Mouse (Mus musculus): Measurements from ENCODE around the gene Ptprj. TPM values are rescaled to one million over a fixed set of nuclear protein-coding genes. Genes with fewer than 3 reads are reported as not detected.

Ptprj gene
- 5.4 and 5.9 TPM in 2 replicates for polyA plus RNA-seq (2015; fragmentation: Nextera tagmentation; extraction: Ambion mirVana)

DNA sequence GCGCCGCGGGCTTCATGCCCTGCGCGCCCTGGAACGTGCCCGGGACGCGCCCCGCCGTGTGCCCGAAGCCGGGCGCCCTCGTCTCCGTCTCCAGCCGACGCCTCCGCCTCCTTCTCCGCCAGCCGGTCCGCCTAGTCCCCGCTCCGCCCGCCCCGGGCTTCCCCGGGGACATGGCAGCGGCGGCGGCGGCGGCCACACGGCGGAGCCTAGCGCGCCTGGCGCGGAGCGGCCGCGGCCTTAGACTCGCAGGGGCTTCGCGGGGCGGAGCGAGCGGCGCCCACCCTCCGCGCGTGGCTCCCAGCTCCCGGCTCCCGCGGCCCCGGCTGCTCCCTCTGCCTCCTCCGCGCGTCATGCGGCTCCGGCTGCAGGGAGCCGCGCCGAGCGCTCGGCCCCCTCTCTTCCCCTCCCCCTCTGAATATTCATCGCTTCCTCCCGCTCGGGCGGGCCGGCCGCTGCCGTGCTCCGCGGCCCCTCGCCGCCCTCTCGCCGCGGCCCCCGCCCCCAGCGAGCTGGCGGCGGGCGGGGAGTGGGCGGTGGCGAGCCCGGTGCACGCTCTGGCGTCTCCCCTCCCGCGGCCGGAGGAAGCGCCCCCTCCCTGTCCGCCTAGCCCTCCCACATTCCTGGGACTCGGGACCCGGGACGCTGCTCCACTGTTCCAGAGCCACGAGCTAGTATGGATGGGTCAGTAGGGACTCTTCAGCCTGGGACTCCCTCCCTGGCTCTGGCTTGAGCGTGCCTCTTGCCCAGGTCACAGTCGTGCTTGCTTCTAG, at the start of gene Ptprj:
Ptprj (minus strand) TSS at position 412 of the 770 bp plus-strand sequence.
- under 1% methylated on average over 58 of the region's 100 CpGs for WGBS
- Histone ChIP-seq H3K27ac (ENCODE audit: low read length) (peak within 1 kb of the TSS; percentile 89), H3K4me2 (ENCODE audit: low read length) (peak within 1 kb of the TSS; percentile 83), H3K9me3 (replicated peaks; ENCODE audit: control insufficient read depth, low read length, poor library complexity, severe bottlenecking) (no peaks in the 10 kb centered on the region), H3K4me3 (ENCODE audit: low read depth, low read length) (peak within 1 kb of the TSS; percentile 95), H3K36me3 (ENCODE audit: control insufficient read depth, insufficient read depth, low read length) (no peaks in the 10 kb centered on the region), H3K27me3 (ENCODE audit: control insufficient read depth, insufficient read depth, low read depth, low read length) (no peaks in the 10 kb centered on the region), H3K9ac (ENCODE audit: low read depth, low read length) (peak within 1 kb of the TSS; percentile 97), H3K4me1 (ENCODE audit: control insufficient read depth, insufficient read depth, low read length) (peaks cover 10% of the 10 kb centered on the region)
- peak; percentile 89 for ATAC-seq

DNA sequence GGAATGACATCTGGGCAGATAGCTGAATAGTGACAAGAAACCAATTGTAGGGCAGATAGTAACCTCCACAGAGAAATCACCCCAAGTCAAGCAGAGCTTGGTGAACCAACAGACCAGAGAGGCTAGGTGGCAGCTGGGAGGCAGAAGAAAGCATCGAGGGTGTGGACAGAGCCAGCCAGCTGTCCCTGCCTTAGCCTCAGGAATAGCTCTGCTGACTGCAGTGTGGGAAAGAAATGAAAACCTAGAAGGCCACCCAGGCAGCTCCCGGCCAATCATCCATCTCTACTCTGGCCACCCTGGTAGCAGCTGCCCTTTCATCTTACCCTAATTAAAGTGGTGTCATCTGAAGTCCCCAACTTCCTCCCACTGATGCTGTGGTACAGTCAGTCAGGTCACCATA, 49.1 kb upstream of the Ptprj start:
- no peaks in the 10 kb centered on the region for H3K27me3 ChIP-seq (ENCODE audit: control insufficient read depth, insufficient read depth, low read depth, low read length)
- H3K27ac ChIP-seq (ENCODE audit: low read length) = no peak overlapping the region
- H3K9me3 ChIP-seq (replicated peaks; ENCODE audit: control insufficient read depth, low read length, poor library complexity, severe bottlenecking) = no peaks in the 10 kb centered on the region
- H3K4me3 ChIP-seq (ENCODE audit: low read depth, low read length) = no peak overlapping the region
- H3K36me3 ChIP-seq (ENCODE audit: control insufficient read depth, insufficient read depth, low read length) = no peaks in the 10 kb centered on the region
- H3K4me2 ChIP-seq (ENCODE audit: low read length) = no peak overlapping the region
- H3K4me1 ChIP-seq (ENCODE audit: control insufficient read depth, insufficient read depth, low read length) = no peaks in the 10 kb centered on the region
- WGBS = 72% methylated on average over 2 of the region's 2 CpGs
- no peak overlapping the region for H3K9ac ChIP-seq (ENCODE audit: low read depth, low read length)
- ATAC-seq = no peak

DNA sequence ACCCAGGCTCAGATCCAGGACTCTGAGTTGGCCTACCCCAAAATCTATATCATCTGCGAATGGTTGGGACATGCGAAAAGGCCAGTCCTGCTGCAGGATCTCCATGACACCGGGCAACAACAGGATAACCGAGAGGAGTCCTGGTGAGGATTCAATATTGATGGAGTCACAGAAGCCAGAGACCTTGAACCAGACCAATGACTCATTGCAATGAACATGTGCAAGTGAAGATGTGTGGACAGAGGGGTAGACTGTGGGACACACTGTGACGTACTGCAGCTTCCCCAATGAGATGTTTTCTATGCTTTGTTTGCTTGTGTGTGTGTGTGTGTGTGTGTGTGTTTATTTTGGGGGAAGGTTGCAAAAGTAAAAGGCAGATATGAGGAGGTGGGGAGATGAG, 47.8 kb upstream of the Ptprj start:
- no peak overlapping the region for H3K4me3 ChIP-seq (ENCODE audit: low read depth, low read length)
- no peak overlapping the region for H3K9ac ChIP-seq (ENCODE audit: low read depth, low read length)
- WGBS = 92% methylated on average over 5 of the region's 5 CpGs
- H3K4me2 ChIP-seq (ENCODE audit: low read length) = no peak overlapping the region
- H3K27me3 ChIP-seq (ENCODE audit: control insufficient read depth, insufficient read depth, low read depth, low read length) = no peaks in the 10 kb centered on the region
- no peaks in the 10 kb centered on the region for H3K36me3 ChIP-seq (ENCODE audit: control insufficient read depth, insufficient read depth, low read length)
- H3K9me3 ChIP-seq (replicated peaks; ENCODE audit: control insufficient read depth, low read length, poor library complexity, severe bottlenecking) = no peaks in the 10 kb centered on the region
- ATAC-seq = no peak
- H3K27ac ChIP-seq (ENCODE audit: low read length) = no peak overlapping the region
- H3K4me1 ChIP-seq (ENCODE audit: control insufficient read depth, insufficient read depth, low read length) = no peaks in the 10 kb centered on the region

- no peaks in the 10 kb centered on the region for H3K36me3 ChIP-seq (ENCODE audit: control insufficient read depth, insufficient read depth, low read length)
- H3K9me3 ChIP-seq (replicated peaks; ENCODE audit: control insufficient read depth, low read length, poor library complexity, severe bottlenecking) = no peaks in the 10 kb centered on the region
- 10% methylated on average over 6 of the region's 6 CpGs for WGBS
- peak; percentile 68 for ATAC-seq
- no peaks in the 10 kb centered on the region for H3K27me3 ChIP-seq (ENCODE audit: control insufficient read depth, insufficient read depth, low read depth, low read length)
- no peak overlapping the region for H3K27ac ChIP-seq (ENCODE audit: low read length)
- H3K9ac ChIP-seq (ENCODE audit: low read depth, low read length) = no peak overlapping the region
- H3K4me1 ChIP-seq (ENCODE audit: control insufficient read depth, insufficient read depth, low read length) = no peaks in the 10 kb centered on the region
- no peak overlapping the region for H3K4me2 ChIP-seq (ENCODE audit: low read length)
- no peak overlapping the region for H3K4me3 ChIP-seq (ENCODE audit: low read depth, low read length)
These were observed 44.5 kb upstream of the Ptprj start for GRCm38 (mm10) chr2:90624920-90625319.

DNA sequence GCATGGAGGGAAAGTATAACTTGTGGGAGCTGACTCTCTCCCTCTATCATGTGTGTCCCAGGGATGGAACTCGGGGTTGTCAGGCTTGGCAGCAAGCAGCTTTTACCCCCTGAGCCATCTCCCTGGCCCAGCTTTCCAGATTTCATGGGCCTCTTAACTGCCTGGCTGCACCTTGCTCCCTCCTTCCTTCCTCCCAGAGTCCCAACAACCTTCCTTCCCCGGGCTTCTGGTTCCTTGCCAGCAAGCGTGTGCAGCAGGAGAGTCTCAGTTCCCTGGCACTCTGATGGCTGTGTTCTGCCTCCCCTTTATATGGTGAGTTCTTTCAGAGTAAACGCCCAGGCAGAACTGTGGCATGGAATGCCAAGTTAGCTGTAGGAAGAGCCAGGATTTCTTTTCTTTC, 43.9 kb upstream of the Ptprj start:
- Histone ChIP-seq H3K4me1 (ENCODE audit: control insufficient read depth, insufficient read depth, low read length) (no peaks in the 10 kb centered on the region), H3K9ac (ENCODE audit: low read depth, low read length) (no peak overlapping the region), H3K4me3 (ENCODE audit: low read depth, low read length) (no peak overlapping the region), H3K27me3 (ENCODE audit: control insufficient read depth, insufficient read depth, low read depth, low read length) (no peaks in the 10 kb centered on the region), H3K9me3 (replicated peaks; ENCODE audit: control insufficient read depth, low read length, poor library complexity, severe bottlenecking) (no peaks in the 10 kb centered on the region), H3K36me3 (ENCODE audit: control insufficient read depth, insufficient read depth, low read length) (no peaks in the 10 kb centered on the region), H3K27ac (ENCODE audit: low read length) (no peak overlapping the region), H3K4me2 (ENCODE audit: low read length) (no peak overlapping the region)
- 0 out of 2 replicates have a peak, but pooled peaks have one; percentile 66 for ATAC-seq
- 46% methylated on average over 4 of the region's 4 CpGs for WGBS

GRCm38 (mm10) chr2:90620815-90621214, 40.4 kb upstream of the Ptprj start:
- ATAC-seq = no peak
- no peak overlapping the region for H3K9ac ChIP-seq (ENCODE audit: low read depth, low read length)
- no peaks in the 10 kb centered on the region for H3K9me3 ChIP-seq (replicated peaks; ENCODE audit: control insufficient read depth, low read length, poor library complexity, severe bottlenecking)
- no peak overlapping the region for H3K27ac ChIP-seq (ENCODE audit: low read length)
- no peak overlapping the region for H3K4me2 ChIP-seq (ENCODE audit: low read length)
- 82% methylated on average over 5 of the region's 5 CpGs for WGBS
- H3K27me3 ChIP-seq (ENCODE audit: control insufficient read depth, insufficient read depth, low read depth, low read length) = no peaks in the 10 kb centered on the region
- H3K4me3 ChIP-seq (ENCODE audit: low read depth, low read length) = no peak overlapping the region
- H3K4me1 ChIP-seq (ENCODE audit: control insufficient read depth, insufficient read depth, low read length) = no peaks in the 10 kb centered on the region
- no peaks in the 10 kb centered on the region for H3K36me3 ChIP-seq (ENCODE audit: control insufficient read depth, insufficient read depth, low read length)

GRCm38 (mm10) chr2:90619648-90620047, 39.2 kb upstream of the Ptprj start:
- no peak for ATAC-seq
- no peaks in the 10 kb centered on the region for H3K36me3 ChIP-seq (ENCODE audit: control insufficient read depth, insufficient read depth, low read length)
- H3K4me2 ChIP-seq (ENCODE audit: low read length) = no peak overlapping the region
- no peaks in the 10 kb centered on the region for H3K9me3 ChIP-seq (replicated peaks; ENCODE audit: control insufficient read depth, low read length, poor library complexity, severe bottlenecking)
- H3K4me1 ChIP-seq (ENCODE audit: control insufficient read depth, insufficient read depth, low read length) = no peaks in the 10 kb centered on the region
- H3K27ac ChIP-seq (ENCODE audit: low read length) = no peak overlapping the region
- no peak overlapping the region for H3K9ac ChIP-seq (ENCODE audit: low read depth, low read length)
- H3K4me3 ChIP-seq (ENCODE audit: low read depth, low read length) = no peak overlapping the region
- WGBS = 17% methylated on average over 2 of the region's 2 CpGs
- no peaks in the 10 kb centered on the region for H3K27me3 ChIP-seq (ENCODE audit: control insufficient read depth, insufficient read depth, low read depth, low read length)

- Histone ChIP-seq H3K27me3 (ENCODE audit: control insufficient read depth, insufficient read depth, low read depth, low read length) (no peaks in the 10 kb centered on the region), H3K36me3 (ENCODE audit: control insufficient read depth, insufficient read depth, low read length) (no peaks in the 10 kb centered on the region), H3K27ac (ENCODE audit: low read length) (no peak overlapping the region), H3K4me2 (ENCODE audit: low read length) (no peak overlapping the region), H3K4me3 (ENCODE audit: low read depth, low read length) (no peak overlapping the region), H3K9me3 (replicated peaks; ENCODE audit: control insufficient read depth, low read length, poor library complexity, severe bottlenecking) (no peaks in the 10 kb centered on the region), H3K9ac (ENCODE audit: low read depth, low read length) (no peak overlapping the region), H3K4me1 (ENCODE audit: control insufficient read depth, insufficient read depth, low read length) (no peaks in the 10 kb centered on the region)
- ATAC-seq = no peak
- WGBS = 85% methylated on average over 14 of the region's 14 CpGs
These were observed 34.3 kb upstream of the Ptprj start for GRCm38 (mm10) chr2:90614651-90615171.

- Histone ChIP-seq H3K9me3 (replicated peaks; ENCODE audit: control insufficient read depth, low read length, poor library complexity, severe bottlenecking) (no peaks in the 10 kb centered on the region), H3K4me1 (ENCODE audit: control insufficient read depth, insufficient read depth, low read length) (no peaks in the 10 kb centered on the region), H3K27me3 (ENCODE audit: control insufficient read depth, insufficient read depth, low read depth, low read length) (no peaks in the 10 kb centered on the region), H3K9ac (ENCODE audit: low read depth, low read length) (no peak overlapping the region), H3K36me3 (ENCODE audit: control insufficient read depth, insufficient read depth, low read length) (no peaks in the 10 kb centered on the region), H3K4me2 (ENCODE audit: low read length) (no peak overlapping the region), H3K4me3 (ENCODE audit: low read depth, low read length) (no peak overlapping the region), H3K27ac (ENCODE audit: low read length) (no peak overlapping the region)
- no peak for ATAC-seq
- WGBS = 75% methylated on average over 3 of the region's 3 CpGs
These were observed 33.1 kb upstream of the Ptprj start for GRCm38 (mm10) chr2:90613591-90613990.

Measured in midbrain, embryonic 16.5 days (tissue).